8 mouse cellular contexts compared by ENCODE assay signal in genomic region chr8:108714143-108714635, GRCm38 (mm10).
DNase-seq lines count a peak whose midpoint lies in the region; ATAC-seq and TF ChIP-seq lines count a peak whose summit lies in the region.

No protein-coding gene starts in this region.

- peak overlapping the region; percentile 65 for H3K4me3 ChIP-seq in layer of hippocampus, adult 2 months
- peak overlapping the region; percentile 86 for H3K4me3 ChIP-seq in hindbrain, embryonic 10.5 days

- H3K36me3 ChIP-seq in hindbrain, embryonic 10.5 days = no peaks in the 10 kb centered on the region

- TF ChIP-seq CTCF in layer of hippocampus, adult 2 months (conservative IDR thresholded peaks at IDR 0.05) = no peak
- no peak for TF ChIP-seq CTCF in brain, embryonic 14.5 days (IDR thresholded peaks at IDR 0.05; ENCODE audit: borderline replicate concordance, extremely low read depth, insufficient read depth, insufficient read length)

- TF ChIP-seq POLR2A in brain, embryonic 14.5 days (IDR thresholded peaks at IDR 0.05; ENCODE audit: borderline replicate concordance, extremely low read depth, insufficient read depth, insufficient read length, poor library complexity, severe bottlenecking) = no peak

- under 1% methylated on average over 21 of the region's 21 CpGs for WGBS in hindbrain, embryonic 10.5 days

- peak overlapping the region; percentile 66 for H3K27ac ChIP-seq in layer of hippocampus, adult 2 months
- peak overlapping the region; percentile 98 for H3K27ac ChIP-seq in hindbrain, embryonic 10.5 days

- H3K4me1 ChIP-seq in hindbrain, embryonic 10.5 days (replicated peaks) = peaks cover 100% of the 10 kb centered on the region

- no peak for DNase-seq in layer of hippocampus, adult 2 months (ENCODE audit: low spot score in 2 of 2)
- DNase-seq in layer of hippocampus, adult 9-11 months = no peak
- DNase-seq in brain, embryonic 14.5 days (ENCODE audit: low read depth) = peak; percentile 39
- DNase-seq in hindbrain, embryonic 10.5 days (ENCODE audit: low spot score) = no peak
- no peak for DNase-seq in natural killer cell, adult 2 months (ENCODE audit: low spot score in 2 of 2)
- DNase-seq in thymus, postnatal 25 days = no peak
- DNase-seq in right cerebral cortex, adult 18-20 months = no peak

- ATAC-seq in megakaryocyte, adult 5-6 weeks (ENCODE audit: poor library complexity, severe bottlenecking) = peak; percentile 44

- H3K27me3 ChIP-seq in hindbrain, embryonic 10.5 days (ENCODE audit: insufficient read depth, poor library complexity, severe bottlenecking) = peaks cover 33% of the 10 kb centered on the region

- H3K9me3 ChIP-seq in hindbrain, embryonic 10.5 days = no peaks in the 10 kb centered on the region
